Mouse (Mus musculus) kidney, adult 2 months (tissue): ENCODE measurements at regions not wholly inside any gene's neighbourhood (a gene's known extent, or its start where the extent isn't known, plus 50 kb on each side); places are given as distances from the start of the nearest gene placed in this dataset.

Source experiments
- CTCF ChIP-seq: fragments of 200-500 bp; conservative IDR thresholded peaks from 2 replicates; pipeline ENCODE4 v1.5.1; 2011; ENCODE audit warnings: low read depth, mild to moderate bottlenecking, control low read depth, low read length, moderate library complexity, mixed read lengths; ENCODE audit not compliant: insufficient read depth, insufficient read length
- POLR2A ChIP-seq: fragments of 200-500 bp; IDR thresholded peaks from one replicate; pipeline ENCODE4 v1.6.1; 2011; ENCODE audit warnings: low read depth, low read length, control low read depth

GRCm38 (mm10) chr6:140946720-140947119 is 217.6 kb downstream of the Gm11077 start:
- no peak for TF ChIP-seq POLR2A
- TF ChIP-seq CTCF = no peak
